Mouse (Mus musculus): ENCODE results near the gene Cntnap5c.

Cntnap5c gene

GRCm38 (mm10) chr17:58004491-58004890, 235.1 kb downstream of the Cntnap5c start:
- DNase-seq, result no peak

GRCm38 (mm10) chr17:58041178-58041577, 271.8 kb downstream of the Cntnap5c start:
- no peak for DNase-seq

- no peak for DNase-seq
Measured at GRCm38 (mm10) chr17:58045149-58045548, 275.8 kb downstream of the Cntnap5c start.

GRCm38 (mm10) chr17:58069912-58070311, 300.5 kb downstream of the Cntnap5c start:
- no peak for DNase-seq

GRCm38 (mm10) chr17:58082676-58083075, 313.3 kb downstream of the Cntnap5c start:
- no peak for DNase-seq

DNA sequence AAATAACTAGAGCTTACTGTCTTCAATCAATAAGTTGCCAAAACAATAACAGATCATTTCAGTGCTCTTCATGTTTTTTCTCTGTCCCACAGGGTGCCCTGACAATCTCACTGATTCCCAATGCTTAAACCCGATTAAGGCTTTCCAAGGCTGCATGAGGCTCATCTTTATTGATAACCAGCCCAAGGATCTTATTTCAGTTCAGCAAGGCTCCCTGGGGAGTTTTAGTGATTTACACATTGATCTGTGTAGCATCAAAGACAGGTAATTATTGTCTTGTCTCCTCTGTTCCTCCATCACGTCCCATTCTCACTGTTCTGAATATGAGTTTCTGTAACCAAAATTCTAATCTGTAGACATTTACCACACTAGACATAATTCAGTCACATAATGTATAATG, 335.1 kb downstream of the Cntnap5c start:
- DNase-seq, result no peak

- DNase-seq, result no peak
Measured at GRCm38 (mm10) chr17:58107901-58108300, 338.5 kb downstream of the Cntnap5c start.

GRCm38 (mm10) chr17:58108335-58108734, 339.0 kb downstream of the Cntnap5c start:
- no peak for DNase-seq

- no peak for DNase-seq
Measured at GRCm38 (mm10) chr17:58187171-58187570, 417.8 kb downstream of the Cntnap5c start.

DNA sequence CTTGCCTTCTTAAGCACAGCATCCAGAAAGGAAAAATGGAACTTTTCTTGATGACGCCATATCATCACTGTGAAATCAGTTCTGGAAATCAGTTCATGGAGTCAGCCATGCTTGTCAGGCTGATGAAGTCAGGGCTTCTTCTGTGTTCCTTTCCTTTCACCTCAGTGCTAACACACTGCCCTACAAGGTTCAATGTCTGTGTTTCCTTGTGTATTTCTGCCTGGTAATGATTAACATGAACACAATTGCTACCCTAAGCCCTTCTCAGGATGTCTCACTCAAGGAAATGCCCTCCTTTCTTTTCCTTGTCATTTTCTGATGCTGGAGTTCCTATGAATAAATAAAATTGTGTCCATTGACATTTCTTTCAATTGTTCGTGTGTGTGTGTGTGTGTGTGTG, 431.8 kb downstream of the Cntnap5c start:
- no peak for DNase-seq

DNA sequence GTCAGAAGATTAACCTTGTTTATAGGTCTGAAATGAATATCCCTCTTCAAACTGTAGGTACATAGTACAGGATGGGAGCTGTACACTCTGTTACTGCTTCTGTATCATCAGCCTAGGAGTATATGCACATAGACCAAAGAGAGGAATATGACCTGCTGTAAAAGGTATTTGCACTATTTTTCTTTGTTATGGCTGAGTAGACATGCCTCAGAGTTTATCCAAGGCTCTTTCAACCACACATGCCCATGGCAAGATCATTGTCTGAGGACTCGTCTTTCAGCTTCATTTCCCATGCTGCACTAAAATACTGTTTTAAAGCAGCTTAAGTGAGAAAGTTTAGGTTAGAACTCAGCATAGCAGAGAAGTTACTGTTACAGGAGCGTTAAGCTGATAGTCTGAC, 498.7 kb downstream of the Cntnap5c start:
- no peak for DNase-seq

DNA sequence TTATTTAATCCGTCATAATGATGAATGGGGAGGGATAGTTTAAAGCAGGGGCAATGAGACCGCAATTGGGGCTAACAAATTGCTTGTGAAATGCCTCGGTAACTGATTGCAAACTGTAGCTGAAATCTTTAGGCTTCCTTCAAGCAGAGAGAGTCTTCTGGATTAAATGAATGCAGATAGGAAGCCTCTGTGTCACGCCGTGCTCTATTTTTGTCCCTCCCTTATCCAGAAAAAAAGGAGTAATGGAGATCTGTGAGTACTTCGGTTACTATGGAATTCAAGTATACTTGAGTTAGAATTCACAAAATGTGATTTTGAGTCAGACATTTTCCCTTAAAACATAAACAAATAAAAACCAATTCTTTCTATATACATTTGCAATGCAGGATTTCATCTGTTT, 581.9 kb downstream of the Cntnap5c start:
- DNase-seq, result no peak

GRCm38 (mm10) chr17:58356224-58356623, 586.9 kb downstream of the Cntnap5c start:
- DNase-seq, result no peak

DNA sequence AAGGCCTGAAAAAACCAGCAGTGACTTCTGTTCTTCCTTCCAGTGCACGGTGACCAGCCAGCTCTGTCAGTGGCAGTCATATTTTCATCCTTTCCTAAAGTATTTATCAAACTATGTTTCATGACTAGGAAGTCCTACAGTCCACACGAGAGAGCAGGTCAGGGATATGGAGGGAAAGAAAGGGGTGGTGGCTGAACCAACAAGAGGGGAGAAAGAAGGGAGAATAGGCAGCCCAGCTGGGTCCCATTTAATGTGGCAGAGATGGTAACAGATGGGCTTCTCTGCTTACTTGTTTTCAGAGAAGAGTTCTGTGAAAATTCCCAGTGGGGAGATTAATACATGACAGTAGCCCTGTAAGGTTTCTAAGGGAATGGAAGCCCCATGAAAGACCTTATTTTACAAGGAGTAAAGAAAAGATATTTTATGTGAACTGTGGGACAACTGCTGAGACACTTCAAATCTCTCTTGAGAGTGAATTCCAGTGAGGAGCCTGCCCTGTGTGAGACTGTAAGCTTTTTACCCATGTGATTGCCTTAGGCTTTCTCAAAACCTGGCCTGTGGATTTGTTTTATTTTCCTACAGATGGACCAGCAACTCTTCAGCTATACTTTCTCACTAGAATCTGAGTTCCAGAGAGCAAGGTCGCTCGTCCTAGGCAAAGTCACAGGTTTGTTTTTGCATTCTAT, 594.4 kb downstream of the Cntnap5c start:
- no peak for DNase-seq

DNA sequence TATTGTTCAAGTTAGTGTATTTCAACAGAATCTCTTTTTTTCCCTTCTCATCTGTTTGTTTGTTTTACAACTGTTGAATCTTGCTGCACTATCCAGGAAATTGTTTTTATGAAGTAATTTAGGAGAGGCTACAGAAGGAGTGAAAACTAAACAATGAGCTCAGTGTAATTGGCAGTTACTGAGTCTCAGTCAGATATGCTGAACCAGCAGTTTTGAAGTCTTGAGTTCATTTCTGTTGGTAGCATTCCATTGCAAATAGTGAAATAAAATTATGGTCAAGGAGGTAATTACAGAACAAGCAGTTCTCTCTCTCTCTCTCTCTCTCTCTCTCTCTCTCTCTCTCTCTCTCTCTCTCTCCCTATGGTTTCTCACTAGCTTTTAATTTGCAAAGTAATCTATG, 600.7 kb downstream of the Cntnap5c start:
- DNase-seq, result no peak

- no peak for DNase-seq
Measured at GRCm38 (mm10) chr17:58407769-58408168, 638.4 kb downstream of the Cntnap5c start.

DNA sequence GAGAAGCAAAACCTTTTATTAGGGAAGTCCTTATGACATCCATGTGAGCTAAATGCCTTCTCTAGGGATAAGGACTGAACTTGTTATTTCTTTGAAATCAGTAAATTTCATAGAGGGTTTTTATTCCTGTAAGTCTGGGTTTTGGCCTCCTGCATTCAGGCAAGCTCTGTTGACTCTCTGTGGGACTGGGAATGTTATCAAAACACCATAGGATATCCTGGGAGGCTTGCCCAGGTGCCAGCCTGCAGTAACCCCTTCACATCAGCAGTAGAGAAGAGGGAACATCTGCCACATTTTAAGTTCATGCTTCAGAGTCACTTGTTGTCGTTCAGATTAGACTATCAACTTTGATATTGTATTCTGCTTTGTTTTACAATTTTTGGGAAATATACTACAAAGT, 639.4 kb downstream of the Cntnap5c start:
- DNase-seq, result no peak

DNA sequence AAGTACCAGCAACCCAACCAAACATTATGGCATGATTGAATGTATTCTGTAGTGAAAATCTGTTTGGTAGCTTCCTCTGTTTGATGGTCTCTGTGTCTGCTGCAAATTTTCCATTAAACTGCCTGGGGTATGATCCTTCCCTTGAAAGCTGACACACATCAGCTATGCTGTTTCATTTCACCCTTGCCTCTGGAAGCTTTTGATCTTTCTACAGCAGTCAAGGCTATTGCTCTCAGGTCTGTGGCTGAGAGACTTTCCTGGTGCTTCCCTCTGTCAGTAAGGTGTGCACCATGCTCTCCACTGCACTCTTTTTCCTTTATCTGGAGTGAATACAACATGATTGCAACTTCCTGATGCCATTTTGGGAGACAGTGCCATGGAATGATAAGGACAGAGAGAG, 668.1 kb downstream of the Cntnap5c start:
- DNase-seq, result no peak
